Mouse (Mus musculus) CH12.LX (cell line): ENCODE data around the gene Parp3. TPM values are rescaled to one million over a fixed set of nuclear protein-coding genes. Genes with fewer than 3 reads are reported as not detected.

Experiments used
- DNase-seq: peaks from one replicate; pipeline ENCODE4 v3.0.0-alpha.2; 2013; ENCODE audit errors: extremely low read depth
- H3K27ac ChIP-seq: 2 replicates; pipeline ENCODE4 v1.5.1; 2012; ENCODE audit warnings: low read depth, mild to moderate bottlenecking, control low read depth, moderate library complexity; ENCODE audit not compliant: insufficient read depth
- H3K27me3 ChIP-seq: replicated peaks from 2 replicates; pipeline ENCODE3; 2012; ENCODE audit warnings: inconsistent platforms
- H3K36me3 ChIP-seq, 2 experiments: replicated peaks in 1 of 2; 2 replicates each; pipeline versions ENCODE3 to v1.6.1; 2012; ENCODE audit warnings: inconsistent platforms in 1 of 2, low read length in 1 of 2, mild to moderate bottlenecking in 1 of 2, mixed read lengths in 1 of 2, moderate library complexity in 1 of 2; ENCODE audit not compliant: control insufficient read depth in 1 of 2, insufficient read depth in 1 of 2
- H3K4me1 ChIP-seq, 2 experiments: 2 replicates each; pipeline ENCODE4 v1.6.1; 2012; ENCODE audit warnings: inconsistent platforms in 1 of 2, moderate library complexity in 1 of 2; ENCODE audit not compliant: insufficient read depth in 2 of 2, control insufficient read depth in 1 of 2
- H3K4me2 ChIP-seq: 2 replicates; pipeline ENCODE4 v1.6.1; 2012; ENCODE audit warnings: low read depth, mild to moderate bottlenecking, control low read depth; ENCODE audit not compliant: poor library complexity, insufficient read depth, severe bottlenecking
- H3K4me3 ChIP-seq, 3 experiments: fragments of 150-350 bp in 1 of 3; sonication (generic) in 1 of 3; replicated peaks in 1 of 3; 2 replicates each; pipeline versions ENCODE3 to v1.5.1; 2011 to 2012; ENCODE audit warnings: low read depth in 2 of 3, low read length in 2 of 3, mild to moderate bottlenecking in 2 of 3, moderate library complexity in 2 of 3, control low read depth in 1 of 3, improper control_type of control experiment in 1 of 3, inconsistent platforms in 1 of 3, mixed read lengths in 1 of 3; ENCODE audit not compliant: poor library complexity in 1 of 3
- H3K79me2 ChIP-seq: replicated peaks from 2 replicates; pipeline ENCODE4 v1.6.1; 2012; ENCODE audit warnings: mild to moderate bottlenecking, moderate library complexity; ENCODE audit not compliant: control insufficient read depth, poor library complexity, insufficient read depth, severe bottlenecking; ENCODE audit errors: extremely low read depth
- H3K9ac ChIP-seq: 2 replicates; pipeline ENCODE4 v1.6.1; 2012; ENCODE audit warnings: low read depth, mild to moderate bottlenecking, control low read depth, moderate library complexity; ENCODE audit not compliant: insufficient read depth
- H3K9me3 ChIP-seq: replicated peaks from 2 replicates; pipeline ENCODE3; 2012; ENCODE audit warnings: low read length, inconsistent platforms, mixed read lengths
- CHD1 ChIP-seq: IDR thresholded peaks from 2 replicates; pipeline ENCODE4 v1.6.1; 2012; ENCODE audit warnings: low read depth, low read length, improper control_type of control experiment, inconsistent platforms
- CTCF ChIP-seq, 2 experiments: IDR thresholded peaks in 1 of 2; conservative IDR thresholded peaks in 1 of 2; 2 replicates each; pipeline ENCODE4 v1.5.1; 2011 to 2012; ENCODE audit warnings: low read depth in 2 of 2, low read length in 2 of 2, improper control_type of control experiment in 1 of 2, inconsistent platforms in 1 of 2, mild to moderate bottlenecking in 1 of 2, moderate library complexity in 1 of 2
- ELF1 ChIP-seq: IDR thresholded peaks from 2 replicates; pipeline ENCODE4 v1.6.1; 2014; ENCODE audit warnings: low read depth, mild to moderate bottlenecking, inconsistent platforms, low read length, improper control_type of control experiment
- EP300 ChIP-seq: IDR thresholded peaks from 2 replicates; pipeline ENCODE4 v1.6.1; 2011; ENCODE audit warnings: low read length, improper control_type of control experiment
- ETS1 ChIP-seq: conservative IDR thresholded peaks from 2 replicates; pipeline ENCODE4 v1.6.1; 2012; ENCODE audit warnings: low read depth, mild to moderate bottlenecking, inconsistent platforms, low read length, improper control_type of control experiment, moderate library complexity
- GABPA ChIP-seq: IDR thresholded peaks from 2 replicates; pipeline ENCODE4 v1.6.1; 2012; ENCODE audit warnings: low read depth, low read length, improper control_type of control experiment, inconsistent platforms; ENCODE audit not compliant: insufficient replicate concordance
- HCFC1 ChIP-seq: IDR thresholded peaks from 2 replicates; pipeline ENCODE4 v1.6.1; 2012; ENCODE audit warnings: low read depth, mild to moderate bottlenecking, inconsistent platforms, low read length, improper control_type of control experiment
- IRF4 ChIP-seq: IDR thresholded peaks from 2 replicates; pipeline ENCODE4 v1.6.1; 2014; ENCODE audit warnings: low read depth, mild to moderate bottlenecking, inconsistent platforms, low read length, improper control_type of control experiment
- JUND ChIP-seq: conservative IDR thresholded peaks from 2 replicates; pipeline ENCODE4 v1.6.1; 2011; ENCODE audit warnings: low read depth, low read length, improper control_type of control experiment
- KAT2A ChIP-seq: IDR thresholded peaks from 2 replicates; pipeline ENCODE4 v1.6.1; 2012; ENCODE audit warnings: low read length, improper control_type of control experiment, inconsistent platforms; ENCODE audit not compliant: insufficient replicate concordance
- MAX ChIP-seq: IDR thresholded peaks from 2 replicates; pipeline ENCODE4 v1.6.1; 2011; ENCODE audit warnings: low read length, improper control_type of control experiment
- NELFE ChIP-seq: IDR thresholded peaks from 2 replicates; pipeline ENCODE4 v1.6.1; 2011; ENCODE audit warnings: low read depth, low read length, improper control_type of control experiment
- NRF1 ChIP-seq: IDR thresholded peaks from 2 replicates; pipeline ENCODE4 v1.6.1; 2014; ENCODE audit warnings: low read depth, mild to moderate bottlenecking, inconsistent platforms, low read length, improper control_type of control experiment, moderate library complexity
- PAX5 ChIP-seq: IDR thresholded peaks from 2 replicates; pipeline ENCODE4 v1.6.1; 2012; ENCODE audit warnings: low read length, inconsistent platforms, mixed read lengths
- RAD21 ChIP-seq: IDR thresholded peaks from 2 replicates; pipeline ENCODE4 v1.6.1; 2011; ENCODE audit warnings: low read depth, mild to moderate bottlenecking, low read length, improper control_type of control experiment, moderate library complexity
- SIN3A ChIP-seq: IDR thresholded peaks from 2 replicates; pipeline ENCODE4 v1.6.1; 2012; ENCODE audit warnings: low read length, improper control_type of control experiment, inconsistent platforms
- ZC3H11A ChIP-seq: IDR thresholded peaks from 2 replicates; pipeline ENCODE4 v1.6.1; 2012; ENCODE audit warnings: low read depth, mild to moderate bottlenecking, inconsistent platforms, low read length, improper control_type of control experiment
- ZKSCAN1 ChIP-seq: IDR thresholded peaks from 2 replicates; pipeline ENCODE4 v1.6.1; 2012; ENCODE audit warnings: low read depth, inconsistent platforms, low read length, improper control_type of control experiment, borderline replicate concordance
- ZMIZ1 ChIP-seq: IDR thresholded peaks from 2 replicates; pipeline ENCODE4 v1.6.1; 2012; ENCODE audit warnings: low read depth, mild to moderate bottlenecking, inconsistent platforms, low read length, improper control_type of control experiment
- dilution Hi-C: fragments of 300-500 bp; cut with MboI; formaldehyde crosslinking; loops from 2 replicates; pipeline ENCODE4 v1.14.3; 2020; ENCODE audit warnings: low sequenced_read_pairs; ENCODE audit not compliant: extremely low pct_unique_long_range_greater_than_20kb, extremely low pct_ligation_motif_present
- in situ Hi-C: fragments of 300-500 bp; cut with MboI; formaldehyde crosslinking; loops from 3 replicates; pipeline ENCODE4 v1.14.3; 2019; ENCODE audit warnings: low sequenced_read_pairs, low pct_ligation_motif_present, low pct_unique_long_range_greater_than_20kb, mixed read lengths
- polyA plus RNA-seq: library from polyadenylated mRNA; unstranded; fragments of >175 nt; gene quantifications from 2 replicates; pipeline ENCODE4 v1.2.1, GENCODE M21; 2012; ENCODE audit warnings: low read depth; ENCODE audit not compliant: insufficient read length
- total RNA-seq, 2 experiments: library from RNA; depleted of rRNA; stranded (reverse); fragments of 300-350 nt in 1 of 2; fragments of >200 nt in 1 of 2; gene quantifications; 2 replicates each; pipeline ENCODE4 v1.2.3; 2012 to 2014

Gene Parp3
- total and polyA plus RNA-seq, 3 experiments: 10.3 to 24.6 (median 12.9) TPM

DNA sequence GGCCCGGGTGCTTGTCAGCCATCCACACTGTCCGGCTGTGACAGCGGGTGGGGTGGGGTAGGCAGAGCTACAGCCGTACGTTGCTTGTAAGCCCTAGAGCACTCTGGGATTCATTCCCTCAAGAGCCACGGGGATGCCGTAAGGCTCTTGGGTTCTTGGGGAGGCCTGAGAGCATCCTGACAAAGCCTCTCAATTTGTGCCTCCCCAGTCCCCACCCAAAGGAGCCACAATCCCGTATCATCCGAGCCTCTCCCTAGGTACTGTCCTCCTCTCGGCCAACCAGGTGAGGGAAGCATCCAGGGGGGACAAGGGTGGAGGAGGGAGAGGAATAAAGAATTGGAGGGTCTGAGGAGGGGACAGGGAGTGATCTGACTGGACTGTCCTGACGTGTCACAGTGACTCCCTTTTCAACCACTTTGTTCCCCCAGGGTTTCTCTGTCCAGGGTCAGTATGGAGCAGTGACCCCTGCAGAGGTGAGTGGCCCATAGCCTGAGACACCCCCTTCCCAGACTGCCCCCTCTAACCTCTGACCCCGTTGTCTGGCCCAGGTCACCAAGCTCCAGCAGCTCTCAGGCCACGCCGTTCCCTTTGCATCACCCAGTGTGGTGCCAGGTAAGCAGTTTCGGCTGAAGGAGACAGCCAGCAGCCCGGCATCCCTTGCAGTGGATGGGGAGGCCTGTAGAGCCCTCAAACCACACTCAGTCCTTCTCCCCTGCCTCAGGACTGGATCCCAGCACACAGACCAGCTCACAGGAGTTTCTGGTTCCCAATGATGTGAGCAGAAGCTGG lies 14.9 kb downstream of the Parp3 start:
- no peak for DNase-seq
- dilution Hi-C loops: no loop called here

GRCm38 (mm10) chr9:106461026-106461415 lies 15.7 kb downstream of the Parp3 start:
- Histone ChIP-seq H3K4me1 (peaks cover 10 to 28% of the 10 kb centered on the region in 2 experiments), H3K79me2 (no peaks in the 10 kb centered on the region), H3K9me3 (peaks cover 16% of the 10 kb centered on the region), H3K27ac (no peak overlapping the region), H3K9ac (no peak overlapping the region), H3K4me3 (no peak overlapping the region), H3K36me3 (peaks cover 45 to 87% of the 10 kb centered on the region in 2 experiments), H3K4me2 (no peak overlapping the region), H3K27me3 (no peaks in the 10 kb centered on the region)
- in situ Hi-C loops (no loop called here), dilution Hi-C loops (no loop called here)
- no peak for DNase-seq
- TF ChIP-seq CHD1: no peak
- no peak for TF ChIP-seq ZMIZ1

More for the DNA sequence above, 14.9 kb downstream of the Parp3 start:
- H3K36me3 ChIP-seq: peaks cover 45 to 82% of the 10 kb centered on the region in 2 experiments
- in situ Hi-C loops: no loop called here
- peaks cover 16% of the 10 kb centered on the region for H3K9me3 ChIP-seq
- H3K27ac ChIP-seq: no peak overlapping the region
- H3K9ac ChIP-seq: no peak overlapping the region
- H3K79me2 ChIP-seq: no peaks in the 10 kb centered on the region
- no peak overlapping the region for H3K4me2 ChIP-seq
- H3K27me3 ChIP-seq: no peaks in the 10 kb centered on the region
- H3K4me3 ChIP-seq: no peak overlapping the region
- peaks cover 3 to 20% of the 10 kb centered on the region in 2 experiments for H3K4me1 ChIP-seq
- TF ChIP-seq NRF1 (no peak), KAT2A (no peak), EP300 (no peak), MAX (no peak), PAX5 (no peak), CTCF (conservative IDR thresholded peaks at IDR 0.05 in 1 of 2, IDR thresholded peaks at IDR 0.05 in 1 of 2; ENCODE audit: low read depth in 2 of 2, low read length in 2 of 2) (no peak), ELF1 (no peak), IRF4 (no peak), CHD1 (no peak), JUND (no peak), HCFC1 (no peak), ZKSCAN1 (no peak), ETS1 (no peak), SIN3A (no peak), RAD21 (no peak), ZC3H11A (no peak), NELFE (no peak), GABPA (no peak)
